Mouse (Mus musculus): ENCODE results near the gene Selenos.

Selenos gene

DNA sequence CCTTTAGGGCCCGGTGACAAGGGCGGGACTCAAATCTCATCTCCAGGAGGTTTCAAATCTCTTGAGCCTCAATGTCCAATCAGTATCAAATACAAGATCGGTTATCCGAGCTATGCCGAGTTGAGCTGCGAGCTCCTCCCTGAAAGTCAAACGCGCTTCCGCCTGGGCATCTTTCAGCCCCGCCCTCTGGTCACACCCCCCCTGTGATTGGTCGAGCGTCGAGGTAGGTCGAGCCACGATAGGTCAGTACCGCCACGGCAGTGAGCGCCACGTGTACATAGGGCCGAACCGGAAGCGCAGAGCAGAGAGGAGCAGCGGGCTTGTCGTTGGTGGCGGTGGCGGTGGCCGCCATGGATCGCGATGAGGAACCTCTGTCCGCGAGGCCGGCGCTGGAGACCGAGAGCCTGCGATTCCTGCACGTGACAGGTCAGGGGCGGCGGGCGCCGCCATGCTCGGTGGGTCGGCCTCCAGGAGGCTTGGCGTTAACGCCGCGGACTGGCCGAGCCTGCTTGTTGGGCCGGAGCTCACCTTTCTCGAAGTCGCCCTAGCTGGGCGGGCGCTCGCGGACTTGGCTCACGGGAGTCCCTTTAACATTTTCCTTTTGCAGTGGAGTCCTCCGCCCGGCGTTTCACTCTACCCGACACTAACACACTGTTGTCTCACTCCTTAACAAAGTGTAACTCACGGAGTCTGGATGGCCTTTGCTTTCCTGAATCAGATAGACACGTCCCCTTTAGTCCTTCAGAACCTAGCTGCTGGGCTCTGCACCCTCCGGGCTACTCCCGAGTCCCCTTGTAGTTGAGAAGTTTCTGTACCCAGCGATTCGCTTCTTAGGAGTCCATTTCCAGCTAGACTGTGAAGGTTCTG is at the start of gene Selenos:
Selenos (plus strand) TSS at position 286 of the 867 bp plus-strand sequence.
- DNase-seq (ENCODE audit: low read depth, low spot score): peak; percentile 99

DNA sequence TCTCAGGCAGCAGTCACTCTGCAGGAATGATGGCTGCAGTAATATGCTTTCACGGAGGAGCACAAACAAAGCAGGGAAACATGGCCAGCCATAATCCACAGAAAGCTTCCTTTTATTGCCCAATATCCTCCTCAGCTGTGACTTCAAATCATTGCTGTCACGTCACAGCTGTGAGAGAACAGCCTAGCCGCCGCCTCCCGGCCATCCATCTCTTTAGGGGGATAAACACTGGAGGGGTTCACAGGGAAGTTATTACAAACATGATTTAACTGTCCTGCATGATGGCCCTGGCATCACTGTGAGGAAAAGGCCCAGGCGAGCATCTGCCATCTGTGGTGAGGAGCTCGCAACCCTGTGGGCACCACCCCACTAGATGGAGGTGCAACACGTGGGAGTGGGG is 42.6 kb upstream of the Selenos start:
- no peak for DNase-seq (ENCODE audit: low read depth, low spot score)

DNA sequence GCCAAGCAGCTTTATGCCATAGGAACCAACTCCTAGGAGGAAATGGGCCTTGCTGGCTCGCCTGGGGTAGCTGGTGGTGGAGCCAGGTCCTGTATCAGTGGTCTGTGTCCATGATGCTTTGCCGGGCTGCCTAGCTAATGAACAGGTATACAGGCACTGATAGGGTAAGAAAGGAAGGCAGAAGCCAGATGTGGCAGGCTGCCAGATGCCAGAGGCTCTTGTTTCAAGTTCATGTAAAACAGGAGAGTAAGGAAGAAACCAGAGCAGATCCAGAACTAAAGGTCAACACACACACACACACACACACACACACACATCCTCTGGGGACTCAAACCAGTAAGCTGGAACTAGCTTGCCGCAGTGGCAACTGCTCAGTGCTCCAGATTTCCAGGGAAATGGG is 41.2 kb upstream of the Selenos start:
- DNase-seq (ENCODE audit: low read depth, low spot score): no peak

GRCm38 (mm10) chr7:66038730-66039129 is 40.7 kb upstream of the Selenos start:
- DNase-seq (ENCODE audit: low read depth, low spot score): no peak

GRCm38 (mm10) chr7:66040026-66040814 is 39.2 kb upstream of the Selenos start:
- DNase-seq (ENCODE audit: low read depth, low spot score): no peak

DNA sequence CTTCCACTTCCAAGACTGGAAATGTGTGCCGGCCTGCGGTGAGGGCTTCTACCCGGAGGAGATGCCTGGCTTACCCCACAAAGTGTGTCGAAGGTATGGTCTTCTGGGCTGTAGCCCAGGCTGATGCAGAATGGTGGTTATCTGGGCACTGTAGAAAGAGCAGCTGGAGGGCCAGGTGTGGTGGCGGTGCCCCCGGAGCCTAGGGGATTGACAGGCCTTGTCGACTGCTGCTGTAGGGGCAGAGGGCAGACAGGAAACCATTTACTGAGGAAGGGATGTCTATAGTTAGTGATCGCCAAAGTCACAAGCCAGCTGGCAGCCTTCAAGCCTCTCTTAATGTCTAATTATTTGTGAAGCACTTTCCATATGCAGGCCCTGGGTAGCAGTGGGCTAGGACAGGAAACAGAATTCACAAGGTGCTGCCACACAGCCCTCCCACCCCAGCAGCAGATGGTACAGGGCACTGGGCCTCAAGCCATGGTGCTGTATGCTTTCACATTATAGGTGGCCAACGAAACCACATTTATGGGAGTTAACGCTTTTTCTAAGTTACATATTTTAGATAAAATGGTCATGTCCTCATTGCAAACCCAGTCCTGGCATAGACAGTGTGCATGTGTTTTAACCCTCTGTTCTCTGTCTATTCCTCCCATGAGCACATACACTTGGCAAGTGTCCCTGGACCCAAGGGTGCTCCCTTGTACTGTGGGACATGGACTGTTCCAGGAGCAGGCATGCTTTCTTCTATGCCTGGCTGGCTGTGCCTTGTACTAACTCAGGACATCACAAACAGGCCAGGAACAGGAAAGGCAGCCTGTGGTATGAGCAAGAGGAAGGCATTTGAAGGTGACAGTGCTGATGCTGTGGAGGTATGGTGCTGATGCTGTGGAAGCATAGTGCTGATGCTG is 35.6 kb upstream of the Selenos start, which contains the start of gene Gm45213:
Gm45213 (plus strand) TSS at position 51 of the 908 bp plus-strand sequence.
- no peak for DNase-seq (ENCODE audit: low read depth, low spot score)

DNA sequence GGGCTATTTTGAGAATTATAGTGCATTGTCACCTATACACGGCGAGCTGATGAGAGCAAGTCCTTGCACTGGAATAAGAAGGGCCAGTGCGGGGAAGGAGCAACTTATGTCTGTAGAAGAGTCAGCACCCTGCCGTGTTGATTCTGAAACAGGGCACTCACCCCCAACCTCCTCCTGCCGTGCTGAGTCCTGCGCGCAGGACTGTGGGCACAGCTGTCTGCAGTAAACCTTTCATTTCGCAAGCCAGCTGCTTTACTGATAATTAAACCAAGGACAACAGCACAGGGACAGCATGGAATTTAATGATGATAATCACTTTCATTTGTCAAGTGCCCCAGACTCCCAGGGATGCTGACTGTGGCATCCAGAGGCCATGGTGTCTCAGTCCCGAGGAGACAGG is 34.8 kb upstream of the Selenos start:
- DNase-seq (ENCODE audit: low read depth, low spot score): peak; percentile 22

DNA sequence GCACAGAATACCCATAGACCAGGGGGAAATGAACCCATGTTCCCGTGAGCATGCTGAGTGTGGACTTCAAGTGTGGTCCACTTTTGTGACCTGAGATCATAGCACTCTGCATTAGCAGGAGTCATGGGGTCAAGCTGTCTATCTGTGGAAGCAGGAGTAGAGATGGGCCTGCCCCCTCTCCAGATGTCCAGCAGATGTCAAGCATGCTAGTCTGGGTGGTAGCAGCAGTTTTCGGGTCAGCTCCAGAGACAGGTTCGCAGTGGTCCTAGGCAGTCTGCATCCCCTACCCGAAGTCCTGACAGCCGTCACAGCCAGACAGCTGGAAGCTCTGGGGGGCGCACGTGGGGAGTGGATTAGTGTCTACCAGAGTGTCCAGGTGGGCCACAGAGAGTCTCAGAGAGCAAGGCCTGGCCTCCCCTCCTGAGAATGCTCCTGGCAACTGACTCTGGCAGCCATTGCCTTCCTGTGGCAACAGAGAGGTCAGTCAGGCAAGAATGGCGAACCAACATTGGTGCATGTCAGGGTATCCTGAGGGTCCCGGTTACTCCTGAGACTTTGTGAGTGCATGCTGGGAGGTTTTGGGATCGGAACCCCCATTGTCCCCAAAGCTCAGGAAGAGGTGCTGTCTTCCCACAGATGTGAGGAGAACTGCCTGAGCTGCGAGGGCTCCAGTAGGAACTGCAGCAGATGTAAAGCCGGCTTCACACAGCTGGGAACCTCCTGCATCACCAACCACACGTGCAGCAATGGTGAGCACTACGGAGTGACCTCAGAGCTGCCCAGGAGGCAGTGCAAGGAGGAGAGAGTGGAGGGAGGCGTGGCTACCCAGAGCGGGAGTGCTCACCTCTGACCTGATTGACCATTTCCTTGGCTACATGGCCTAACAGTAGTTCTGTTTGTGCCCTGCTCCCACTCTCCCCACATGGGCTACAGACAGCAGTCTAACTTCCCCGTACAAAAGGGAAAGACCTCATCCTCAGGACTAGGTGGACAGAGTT is 32.2 kb upstream of the Selenos start:
- DNase-seq (ENCODE audit: low read depth, low spot score): peak; percentile 50

GRCm38 (mm10) chr7:66047975-66048374 is 31.5 kb upstream of the Selenos start:
- no peak for DNase-seq (ENCODE audit: low read depth, low spot score)

DNA sequence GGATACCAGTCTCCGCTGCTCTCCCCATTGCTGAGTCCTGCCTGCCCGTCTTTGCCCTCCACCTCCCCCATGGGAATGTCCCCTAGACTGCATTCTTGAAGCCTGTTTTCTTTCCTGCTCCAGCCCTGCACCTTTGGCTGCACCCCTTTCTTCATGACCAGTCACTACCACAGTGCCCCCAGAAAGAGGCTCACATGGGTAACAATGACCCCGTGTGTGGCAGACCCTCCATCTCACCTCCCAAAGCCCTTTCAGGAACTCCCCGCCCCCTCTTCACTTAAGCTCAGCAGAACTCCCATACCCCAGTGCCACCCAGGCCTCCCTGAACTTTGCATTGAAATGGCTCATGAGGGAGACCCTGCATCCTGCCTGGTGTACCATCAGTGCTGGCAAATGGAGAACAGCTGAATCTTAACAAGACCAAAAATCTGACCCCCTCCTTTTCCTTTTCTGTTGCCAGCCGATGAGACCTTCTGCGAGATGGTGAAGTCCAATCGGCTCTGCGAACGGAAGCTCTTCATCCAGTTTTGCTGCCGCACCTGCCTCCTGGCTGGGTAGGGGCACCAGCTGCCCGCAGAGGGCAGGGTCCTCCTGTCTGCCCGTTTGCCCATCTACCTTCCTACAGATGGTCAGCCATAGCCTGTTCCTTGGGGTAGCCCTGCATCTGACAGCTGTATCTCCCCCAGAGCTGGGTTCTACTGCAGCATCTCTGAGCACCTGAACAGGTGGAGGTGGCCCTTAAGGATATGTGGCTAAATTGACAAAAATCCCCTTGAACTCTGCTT is 30.8 kb upstream of the Selenos start:
- no peak for DNase-seq (ENCODE audit: low read depth, low spot score)

DNA sequence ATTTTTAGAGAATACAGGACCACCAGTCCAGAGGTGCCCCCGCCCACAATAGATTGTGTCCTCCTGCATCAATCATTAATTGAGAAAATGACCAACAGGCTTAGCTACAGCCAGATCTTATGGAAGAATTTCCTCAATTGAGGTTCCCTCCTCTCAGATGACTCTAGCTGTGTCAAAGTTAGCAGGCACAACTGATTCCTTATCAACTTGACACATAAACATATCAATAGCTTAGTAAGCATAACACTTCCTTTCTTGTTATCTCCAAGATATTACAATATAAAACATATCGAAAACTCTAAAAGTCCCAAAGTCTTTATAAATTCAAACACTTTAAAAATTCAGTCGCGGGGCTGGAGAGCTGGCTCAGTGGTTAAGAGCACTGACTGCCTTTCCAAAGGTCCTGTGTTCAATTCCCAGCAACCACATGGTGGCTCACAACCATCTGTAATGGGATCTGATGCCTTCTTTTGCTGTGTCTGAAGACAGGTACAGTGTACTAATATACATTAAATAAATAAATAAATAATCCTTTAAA is 25.4 kb upstream of the Selenos start:
- no peak for DNase-seq (ENCODE audit: low read depth, low spot score)

DNA sequence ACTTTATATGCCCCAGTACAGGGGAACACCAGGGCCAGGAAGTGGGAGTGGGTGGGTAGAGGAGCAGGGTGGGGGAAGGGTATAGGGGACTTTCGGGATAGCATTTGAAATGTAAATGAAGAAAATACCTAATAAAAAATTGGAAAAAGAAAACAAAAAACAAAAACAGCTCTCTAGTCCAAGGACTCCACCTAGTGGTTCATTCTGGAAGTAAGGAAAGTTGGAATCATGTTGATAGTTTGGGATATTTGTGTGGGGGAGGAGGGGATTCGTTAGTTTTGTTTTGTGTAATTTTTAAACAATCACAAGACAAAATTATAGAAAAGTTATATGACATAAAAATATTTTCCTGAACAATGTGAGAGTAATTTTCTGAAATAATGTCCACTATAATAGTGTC is 24.1 kb upstream of the Selenos start:
- DNase-seq (ENCODE audit: low read depth, low spot score): peak; percentile 50

GRCm38 (mm10) chr7:66058703-66059102 is 20.7 kb upstream of the Selenos start, which contains the start of gene Snrpa1:
Snrpa1 (plus strand) TSS chr7:66059003.
- no peak for DNase-seq (ENCODE audit: low read depth, low spot score)

GRCm38 (mm10) chr7:66060066-66060956 is 19.1 kb upstream of the Selenos start:
- DNase-seq (ENCODE audit: low read depth, low spot score): peak; percentile 89

GRCm38 (mm10) chr7:66061057-66061456 is 18.4 kb upstream of the Selenos start:
- DNase-seq (ENCODE audit: low read depth, low spot score): no peak

GRCm38 (mm10) chr7:66076411-66076810 is 3.0 kb upstream of the Selenos start:
- no peak for DNase-seq (ENCODE audit: low read depth, low spot score)

- no peak for DNase-seq (ENCODE audit: low read depth, low spot score)
Observed at GRCm38 (mm10) chr7:66080231-66080613, 773 bp downstream of the Selenos start.

DNA sequence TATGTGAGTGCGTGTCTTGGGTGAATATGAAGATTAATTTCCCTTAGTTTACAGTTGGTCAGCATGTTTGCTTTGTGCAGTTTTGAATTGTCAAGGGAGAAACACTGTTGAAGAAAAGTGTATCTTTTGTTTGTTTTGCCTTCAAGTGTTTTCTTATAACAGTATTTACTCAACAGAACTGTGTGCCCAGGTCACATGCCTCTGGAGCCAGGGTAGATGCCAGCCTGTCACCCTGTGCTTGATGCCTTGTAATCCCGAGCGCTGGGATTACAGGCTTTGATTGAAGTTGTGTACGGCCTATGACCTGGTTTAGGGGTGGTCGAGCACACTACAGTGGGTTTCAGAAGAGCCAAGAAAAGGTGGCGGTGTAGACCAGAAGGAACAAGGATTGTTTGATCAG is 4.3 kb downstream of the Selenos start:
- DNase-seq (ENCODE audit: low read depth, low spot score): no peak

Data from mesoderm, embryonic 11.5 days (tissue).